Mouse (Mus musculus): ENCODE results near the gene Sec61a2. TPM values are rescaled to one million over a fixed set of nuclear protein-coding genes. Genes with fewer than 3 reads are reported as not detected.

The Sec61a2 gene
- polyA plus RNA-seq (2017; shearing (Covaris generic)): 14.9 TPM

GRCm38 (mm10) chr2:5894843-5895570 lies at the start of gene Sec61a2:
Sec61a2 (minus strand) TSS chr2:5895432.

GRCm38 (mm10) chr2:5942416-5943032 lies 47.3 kb upstream of the Sec61a2 start, which contains the start of gene Dhtkd1:
Dhtkd1 (minus strand) TSS chr2:5942792.

GRCm38 (mm10) chr2:5862834-5863233 lies 32.4 kb downstream of the Sec61a2 start, which contains the start of gene Gm13199:
Gm13199 (minus strand) TSS chr2:5862934.

GRCm38 (mm10) chr2:5844873-5845631 lies 50.2 kb downstream of the Sec61a2 start, which contains the start of the genes Nudt5 and Cdc123:
Nudt5 (plus strand) TSS chr2:5845019.
Cdc123 (minus strand) TSS chr2:5845164.

Other genes with a start within 250 kb of the Sec61a2 start
- gene Camk1d, start 180.9 kb downstream of the Sec61a2 start, polyA plus RNA-seq (2017; shearing (Covaris generic)): 80.6 TPM
- 22.8 TPM for gene Nudt5, start 50.4 kb downstream of the Sec61a2 start, polyA plus RNA-seq (2017; shearing (Covaris generic))
- 111 TPM for gene Cdc123, start 50.3 kb downstream of the Sec61a2 start, polyA plus RNA-seq (2017; shearing (Covaris generic))
- 3.4 TPM for gene Gm13199, start 32.5 kb downstream of the Sec61a2 start, polyA plus RNA-seq (2017; shearing (Covaris generic))
- 0.40 TPM for gene Dhtkd1, start 47.4 kb upstream of the Sec61a2 start, polyA plus RNA-seq (2017; shearing (Covaris generic))
- gene Upf2, start 56.0 kb upstream of the Sec61a2 start, polyA plus RNA-seq (2017; shearing (Covaris generic)): 11.4 TPM
- 0.14 TPM for gene Proser2, start 234.8 kb upstream of the Sec61a2 start, polyA plus RNA-seq (2017; shearing (Covaris generic))

Data from effector memory CD4-positive, alpha-beta T cell, adult 5 months (primary cell).